Mouse (Mus musculus) C2C12 (cell line): ENCODE results near the gene Dock1.

Experiments
- CTCF ChIP-seq: IDR thresholded peaks from one replicate; pipeline ENCODE4 v1.5.1; 2011; ENCODE audit not compliant: control insufficient read depth, insufficient read depth, insufficient read length
- MAX ChIP-seq: IDR thresholded peaks from one replicate; pipeline ENCODE4 v1.6.1; 2011; ENCODE audit warnings: mild to moderate bottlenecking, control low read depth
- MYOD1 ChIP-seq: IDR thresholded peaks from one replicate; pipeline ENCODE4 v1.6.1; 2011; ENCODE audit warnings: low read depth; ENCODE audit not compliant: control insufficient read depth, insufficient read length
- MYOG ChIP-seq: IDR thresholded peaks from one replicate; pipeline ENCODE4 v1.6.1; 2011; ENCODE audit not compliant: control insufficient read depth, insufficient read length; ENCODE audit errors: extremely low read depth

- TF ChIP-seq CTCF (no peak), MYOD1 (no peak), MYOG (no peak), MAX (no peak)
Measured at GRCm38 (mm10) chr7:134994983-134995382, 324.5 kb downstream of the Dock1 start.
